Mouse (Mus musculus) CH12.LX (cell line): ENCODE measurements around the gene Tars. TPM values are rescaled to one million over a fixed set of nuclear protein-coding genes. Genes with fewer than 3 reads are reported as not detected.

Experiments
- DNase-seq: peaks from one replicate; pipeline ENCODE4 v3.0.0-alpha.2; 2013; ENCODE audit errors: extremely low read depth
- H3K27ac ChIP-seq: 2 replicates; pipeline ENCODE4 v1.5.1; 2012; ENCODE audit warnings: low read depth, mild to moderate bottlenecking, control low read depth, moderate library complexity; ENCODE audit not compliant: insufficient read depth
- H3K27me3 ChIP-seq: replicated peaks from 2 replicates; pipeline ENCODE3; 2012; ENCODE audit warnings: inconsistent platforms
- H3K36me3 ChIP-seq, 2 experiments: replicated peaks in 1 of 2; 2 replicates each; pipeline versions ENCODE3 to v1.6.1; 2012; ENCODE audit warnings: inconsistent platforms in 1 of 2, low read length in 1 of 2, mild to moderate bottlenecking in 1 of 2, mixed read lengths in 1 of 2, moderate library complexity in 1 of 2; ENCODE audit not compliant: control insufficient read depth in 1 of 2, insufficient read depth in 1 of 2
- H3K4me1 ChIP-seq, 2 experiments: 2 replicates each; pipeline ENCODE4 v1.6.1; 2012; ENCODE audit warnings: inconsistent platforms in 1 of 2, moderate library complexity in 1 of 2; ENCODE audit not compliant: insufficient read depth in 2 of 2, control insufficient read depth in 1 of 2
- H3K4me2 ChIP-seq: 2 replicates; pipeline ENCODE4 v1.6.1; 2012; ENCODE audit warnings: low read depth, mild to moderate bottlenecking, control low read depth; ENCODE audit not compliant: poor library complexity, insufficient read depth, severe bottlenecking
- H3K4me3 ChIP-seq, 3 experiments: fragments of 150-350 bp in 1 of 3; sonication (generic) in 1 of 3; replicated peaks in 1 of 3; 2 replicates each; pipeline versions ENCODE3 to v1.5.1; 2011 to 2012; ENCODE audit warnings: low read depth in 2 of 3, low read length in 2 of 3, mild to moderate bottlenecking in 2 of 3, moderate library complexity in 2 of 3, control low read depth in 1 of 3, improper control_type of control experiment in 1 of 3, inconsistent platforms in 1 of 3, mixed read lengths in 1 of 3; ENCODE audit not compliant: poor library complexity in 1 of 3
- H3K79me2 ChIP-seq: replicated peaks from 2 replicates; pipeline ENCODE4 v1.6.1; 2012; ENCODE audit warnings: mild to moderate bottlenecking, moderate library complexity; ENCODE audit not compliant: control insufficient read depth, poor library complexity, insufficient read depth, severe bottlenecking; ENCODE audit errors: extremely low read depth
- H3K9ac ChIP-seq: 2 replicates; pipeline ENCODE4 v1.6.1; 2012; ENCODE audit warnings: low read depth, mild to moderate bottlenecking, control low read depth, moderate library complexity; ENCODE audit not compliant: insufficient read depth
- H3K9me3 ChIP-seq: replicated peaks from 2 replicates; pipeline ENCODE3; 2012; ENCODE audit warnings: low read length, inconsistent platforms, mixed read lengths
- BHLHE40 ChIP-seq: IDR thresholded peaks from 2 replicates; pipeline ENCODE4 v1.6.1; 2011; ENCODE audit warnings: mild to moderate bottlenecking, low read depth, low read length, improper control_type of control experiment
- CHD1 ChIP-seq: IDR thresholded peaks from 2 replicates; pipeline ENCODE4 v1.6.1; 2012; ENCODE audit warnings: low read depth, low read length, improper control_type of control experiment, inconsistent platforms
- CHD2 ChIP-seq: IDR thresholded peaks from 2 replicates; pipeline ENCODE4 v1.6.1; 2011; ENCODE audit warnings: low read length, improper control_type of control experiment
- CTCF ChIP-seq, 2 experiments: IDR thresholded peaks in 1 of 2; conservative IDR thresholded peaks in 1 of 2; 2 replicates each; pipeline ENCODE4 v1.5.1; 2011 to 2012; ENCODE audit warnings: low read depth in 2 of 2, low read length in 2 of 2, improper control_type of control experiment in 1 of 2, inconsistent platforms in 1 of 2, mild to moderate bottlenecking in 1 of 2, moderate library complexity in 1 of 2
- E2F4 ChIP-seq: IDR thresholded peaks from 2 replicates; pipeline ENCODE4 v1.6.1; 2011; ENCODE audit warnings: low read depth, low read length, improper control_type of control experiment; ENCODE audit not compliant: insufficient replicate concordance
- ELF1 ChIP-seq: IDR thresholded peaks from 2 replicates; pipeline ENCODE4 v1.6.1; 2014; ENCODE audit warnings: low read depth, mild to moderate bottlenecking, inconsistent platforms, low read length, improper control_type of control experiment
- EP300 ChIP-seq: IDR thresholded peaks from 2 replicates; pipeline ENCODE4 v1.6.1; 2011; ENCODE audit warnings: low read length, improper control_type of control experiment
- ETS1 ChIP-seq: conservative IDR thresholded peaks from 2 replicates; pipeline ENCODE4 v1.6.1; 2012; ENCODE audit warnings: low read depth, mild to moderate bottlenecking, inconsistent platforms, low read length, improper control_type of control experiment, moderate library complexity
- GABPA ChIP-seq: IDR thresholded peaks from 2 replicates; pipeline ENCODE4 v1.6.1; 2012; ENCODE audit warnings: low read depth, low read length, improper control_type of control experiment, inconsistent platforms; ENCODE audit not compliant: insufficient replicate concordance
- HCFC1 ChIP-seq: IDR thresholded peaks from 2 replicates; pipeline ENCODE4 v1.6.1; 2012; ENCODE audit warnings: low read depth, mild to moderate bottlenecking, inconsistent platforms, low read length, improper control_type of control experiment
- IRF4 ChIP-seq: IDR thresholded peaks from 2 replicates; pipeline ENCODE4 v1.6.1; 2014; ENCODE audit warnings: low read depth, mild to moderate bottlenecking, inconsistent platforms, low read length, improper control_type of control experiment
- JUN ChIP-seq: IDR thresholded peaks from 2 replicates; pipeline ENCODE4 v1.6.1; 2011; ENCODE audit warnings: low read depth, mild to moderate bottlenecking, low read length, improper control_type of control experiment, moderate library complexity; ENCODE audit not compliant: insufficient read depth
- JUND ChIP-seq: conservative IDR thresholded peaks from 2 replicates; pipeline ENCODE4 v1.6.1; 2011; ENCODE audit warnings: low read depth, low read length, improper control_type of control experiment
- KAT2A ChIP-seq: IDR thresholded peaks from 2 replicates; pipeline ENCODE4 v1.6.1; 2012; ENCODE audit warnings: low read length, improper control_type of control experiment, inconsistent platforms; ENCODE audit not compliant: insufficient replicate concordance
- MAFK ChIP-seq: IDR thresholded peaks from 2 replicates; pipeline ENCODE4 v1.6.1; 2011; ENCODE audit warnings: low read length, improper control_type of control experiment; ENCODE audit not compliant: insufficient replicate concordance
- MAX ChIP-seq: IDR thresholded peaks from 2 replicates; pipeline ENCODE4 v1.6.1; 2011; ENCODE audit warnings: low read length, improper control_type of control experiment
- MAZ ChIP-seq: IDR thresholded peaks from 2 replicates; pipeline ENCODE4 v1.6.1; 2012; ENCODE audit warnings: low read depth, mild to moderate bottlenecking, inconsistent platforms, low read length, improper control_type of control experiment, moderate library complexity
- MEF2A ChIP-seq: IDR thresholded peaks from 2 replicates; pipeline ENCODE4 v1.6.1; 2014; ENCODE audit warnings: low read depth, mild to moderate bottlenecking, inconsistent platforms, low read length, improper control_type of control experiment, borderline replicate concordance
- MXI1 ChIP-seq: IDR thresholded peaks from 2 replicates; pipeline ENCODE4 v1.6.1; 2011; ENCODE audit warnings: mild to moderate bottlenecking, low read depth, low read length, improper control_type of control experiment
- MYC ChIP-seq: IDR thresholded peaks from 2 replicates; pipeline ENCODE4 v1.6.1; 2011; ENCODE audit warnings: low read depth, mild to moderate bottlenecking, improper control_type of control experiment, low read length
- NELFE ChIP-seq: IDR thresholded peaks from 2 replicates; pipeline ENCODE4 v1.6.1; 2011; ENCODE audit warnings: low read depth, low read length, improper control_type of control experiment
- NRF1 ChIP-seq: IDR thresholded peaks from 2 replicates; pipeline ENCODE4 v1.6.1; 2014; ENCODE audit warnings: low read depth, mild to moderate bottlenecking, inconsistent platforms, low read length, improper control_type of control experiment, moderate library complexity
- PAX5 ChIP-seq: IDR thresholded peaks from 2 replicates; pipeline ENCODE4 v1.6.1; 2012; ENCODE audit warnings: low read length, inconsistent platforms, mixed read lengths
- POLR2A ChIP-seq: IDR thresholded peaks from 2 replicates; pipeline ENCODE4 v1.6.1; 2011; ENCODE audit warnings: low read depth, mild to moderate bottlenecking, improper control_type of control experiment, low read length
- POLR2AphosphoS2 ChIP-seq: IDR thresholded peaks from 2 replicates; pipeline ENCODE4 v1.6.1; 2011; ENCODE audit warnings: low read depth, low read length, improper control_type of control experiment
- RAD21 ChIP-seq: IDR thresholded peaks from 2 replicates; pipeline ENCODE4 v1.6.1; 2011; ENCODE audit warnings: low read depth, mild to moderate bottlenecking, low read length, improper control_type of control experiment, moderate library complexity
- RCOR1 ChIP-seq: conservative IDR thresholded peaks from 2 replicates; pipeline ENCODE4 v1.6.1; 2012; ENCODE audit warnings: low read depth, mild to moderate bottlenecking, inconsistent platforms, low read length, improper control_type of control experiment
- SIN3A ChIP-seq: IDR thresholded peaks from 2 replicates; pipeline ENCODE4 v1.6.1; 2012; ENCODE audit warnings: low read length, improper control_type of control experiment, inconsistent platforms
- SMC3 ChIP-seq: IDR thresholded peaks from 2 replicates; pipeline ENCODE4 v1.6.1; 2011; ENCODE audit warnings: low read depth, low read length, improper control_type of control experiment
- TBP ChIP-seq: conservative IDR thresholded peaks from 2 replicates; pipeline ENCODE4 v1.6.1; 2011; ENCODE audit warnings: low read depth, low read length, improper control_type of control experiment
- TCF12 ChIP-seq: IDR thresholded peaks from 2 replicates; pipeline ENCODE4 v1.6.1; 2014; ENCODE audit warnings: low read depth, mild to moderate bottlenecking, inconsistent platforms, low read length, improper control_type of control experiment
- UBTF ChIP-seq: IDR thresholded peaks from 2 replicates; pipeline ENCODE4 v1.6.1; 2012; ENCODE audit warnings: low read depth, mild to moderate bottlenecking, inconsistent platforms, low read length, improper control_type of control experiment, moderate library complexity
- USF1 ChIP-seq: IDR thresholded peaks from 2 replicates; pipeline ENCODE4 v1.6.1; 2014; ENCODE audit warnings: low read depth, mild to moderate bottlenecking, inconsistent platforms, low read length, improper control_type of control experiment
- USF2 ChIP-seq: conservative IDR thresholded peaks from 2 replicates; pipeline ENCODE4 v1.6.1; 2011; ENCODE audit warnings: low read depth, low read length, improper control_type of control experiment
- ZC3H11A ChIP-seq: IDR thresholded peaks from 2 replicates; pipeline ENCODE4 v1.6.1; 2012; ENCODE audit warnings: low read depth, mild to moderate bottlenecking, inconsistent platforms, low read length, improper control_type of control experiment
- ZKSCAN1 ChIP-seq: IDR thresholded peaks from 2 replicates; pipeline ENCODE4 v1.6.1; 2012; ENCODE audit warnings: low read depth, inconsistent platforms, low read length, improper control_type of control experiment, borderline replicate concordance
- ZMIZ1 ChIP-seq: IDR thresholded peaks from 2 replicates; pipeline ENCODE4 v1.6.1; 2012; ENCODE audit warnings: low read depth, mild to moderate bottlenecking, inconsistent platforms, low read length, improper control_type of control experiment
- ZNF384 ChIP-seq: IDR thresholded peaks from 2 replicates; pipeline ENCODE4 v1.6.1; 2012; ENCODE audit warnings: low read depth, low read length, improper control_type of control experiment, inconsistent platforms
- dilution Hi-C: fragments of 300-500 bp; cut with MboI; formaldehyde crosslinking; loops from 2 replicates; pipeline ENCODE4 v1.14.3; 2020; ENCODE audit warnings: low sequenced_read_pairs; ENCODE audit not compliant: extremely low pct_unique_long_range_greater_than_20kb, extremely low pct_ligation_motif_present
- in situ Hi-C: fragments of 300-500 bp; cut with MboI; formaldehyde crosslinking; loops from 3 replicates; pipeline ENCODE4 v1.14.3; 2019; ENCODE audit warnings: low sequenced_read_pairs, low pct_ligation_motif_present, low pct_unique_long_range_greater_than_20kb, mixed read lengths
- polyA plus RNA-seq: library from polyadenylated mRNA; unstranded; fragments of >175 nt; gene quantifications from 2 replicates; pipeline ENCODE4 v1.2.1, GENCODE M21; 2012; ENCODE audit warnings: low read depth; ENCODE audit not compliant: insufficient read length
- total RNA-seq, 2 experiments: library from RNA; depleted of rRNA; stranded (reverse); fragments of 300-350 nt in 1 of 2; fragments of >200 nt in 1 of 2; gene quantifications; 2 replicates each; pipeline ENCODE4 v1.2.3; 2012 to 2014

Gene Tars
- total and polyA plus RNA-seq, 3 experiments, result 114 to 217 (median 189) TPM

DNA sequence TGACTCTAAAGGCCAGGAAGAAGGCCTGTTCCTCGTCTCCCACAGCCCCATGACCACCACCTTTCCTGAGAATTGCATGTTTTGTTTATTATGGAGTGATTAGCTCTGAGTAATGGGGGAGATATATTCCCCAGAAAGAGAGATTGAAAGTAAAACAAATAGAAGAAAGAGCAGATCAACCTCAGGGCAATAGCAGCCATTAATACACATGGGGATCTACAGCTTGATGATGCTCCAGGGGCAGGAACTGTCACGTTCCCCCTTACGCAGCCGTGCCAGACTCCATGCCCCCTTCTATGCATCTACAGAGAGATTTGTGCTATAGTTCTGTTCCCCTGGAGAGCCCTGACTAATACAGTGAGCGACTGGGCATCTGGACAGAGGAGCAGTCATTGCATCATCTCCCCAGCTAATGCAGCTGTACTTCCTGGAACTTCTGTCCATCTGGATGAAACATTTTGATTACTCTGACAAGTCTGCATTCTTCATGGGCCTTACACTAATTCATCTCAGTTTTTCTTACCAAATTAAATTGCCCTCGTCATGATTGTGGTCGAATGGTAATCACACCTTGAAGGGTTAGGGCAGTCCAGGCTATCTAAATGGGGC, 28.9 kb downstream of the Tars start:
- peak; percentile 81; the same call in 1 of the 2 replicates for TF ChIP-seq TCF12
- TF ChIP-seq GABPA, result no peak
- TF ChIP-seq MAZ, result no peak
- TF ChIP-seq HCFC1, result no peak; the same call in 1 of the 2 replicates
- no peak for TF ChIP-seq ZMIZ1
- TF ChIP-seq USF1, result no peak
- TF ChIP-seq MXI1, result peak; percentile 30; the same call in 1 of the 2 replicates
- no peak for TF ChIP-seq ZC3H11A
- TF ChIP-seq POLR2AphosphoS2, result no peak
- TF ChIP-seq USF2, result no peak
- 0 out of 2 replicates have a peak, but pooled peaks have one; percentile 22 for TF ChIP-seq NELFE
- TF ChIP-seq NRF1, result no peak
- peak; percentile 76 for TF ChIP-seq IRF4
- no peak for TF ChIP-seq ZNF384
- TF ChIP-seq JUN, result peak; percentile 27
- no peak for TF ChIP-seq CTCF (conservative IDR thresholded peaks at IDR 0.05 in 1 of 2, IDR thresholded peaks at IDR 0.05 in 1 of 2; ENCODE audit: low read depth in 2 of 2, low read length in 2 of 2)
- TF ChIP-seq POLR2A, result no peak
- peak; percentile 68 for TF ChIP-seq JUND
- peak; percentile 78 for TF ChIP-seq EP300
- TF ChIP-seq CHD1, result no peak
- TF ChIP-seq SMC3, result no peak
- no peak for TF ChIP-seq CHD2
- TF ChIP-seq MYC, result peak; percentile 40; the same call in 1 of the 2 replicates
- peak; percentile 54 for TF ChIP-seq BHLHE40
- no peak for TF ChIP-seq ZKSCAN1
- TF ChIP-seq MEF2A, result peak; percentile 40; the same call in 1 of the 2 replicates
- peak; percentile 25; the same call in 1 of the 2 replicates for TF ChIP-seq MAX
- TF ChIP-seq ETS1, result peak; percentile 71
- no peak for TF ChIP-seq RAD21
- TF ChIP-seq ELF1, result peak; percentile 78
- TF ChIP-seq KAT2A, result no peak
- no peak for TF ChIP-seq PAX5
- TF ChIP-seq UBTF, result no peak
- no peak for TF ChIP-seq MAFK
- peak; percentile 54; the same call in 1 of the 2 replicates for TF ChIP-seq SIN3A
- no peak for TF ChIP-seq E2F4
- no peak for TF ChIP-seq TBP
- TF ChIP-seq RCOR1, result 0 out of 2 replicates have a peak, but pooled peaks have one; percentile 68
- Histone ChIP-seq H3K4me3 (no peak overlapping the region), H3K36me3 (no peaks in the 10 kb centered on the region), H3K79me2 (no peaks in the 10 kb centered on the region), H3K4me2 (0 out of 2 replicates have a peak overlapping the region, but pooled peaks have one; percentile 1), H3K27me3 (no peaks in the 10 kb centered on the region), H3K9ac (0 out of 2 replicates have a peak overlapping the region, but pooled peaks have one; percentile 40), H3K27ac (no peak overlapping the region), H3K9me3 (no peaks in the 10 kb centered on the region), H3K4me1 (peaks cover 22 to 37% of the 10 kb centered on the region in 2 experiments)
- dilution Hi-C loops, result no loop called here
- in situ Hi-C loops, result no loop called here
- peak; percentile 51 for DNase-seq
